Mouse (Mus musculus): ENCODE measurements around the gene Elovl5. TPM values are rescaled to one million over a fixed set of nuclear protein-coding genes. Genes with fewer than 3 reads are reported as not detected.

The Elovl5 gene
- polyA plus RNA-seq, 1 experiment: 45.1 TPM

- no peak overlapping the region for H3K4me3 ChIP-seq
- H3ac ChIP-seq (ENCODE audit: control insufficient read depth, insufficient read length): no peak overlapping the region
- no peak overlapping the region for H3K4me2 ChIP-seq (ENCODE audit: low read depth)
- no peaks in the 10 kb centered on the region for H3K36me3 ChIP-seq (ENCODE audit: control insufficient read depth, insufficient read depth)
- TF ChIP-seq MAX (IDR thresholded peaks at IDR 0.05; ENCODE audit: low read depth): no peak
- TF ChIP-seq CEBPB (IDR thresholded peaks at IDR 0.05; ENCODE audit: insufficient read depth, poor library complexity, severe bottlenecking): no peak
- no peak for TF ChIP-seq E2F4 (IDR thresholded peaks at IDR 0.05; ENCODE audit: insufficient read depth)
- TF ChIP-seq POLR2A (IDR thresholded peaks at IDR 0.05; ENCODE audit: insufficient read length, low read depth): no peak
- TF ChIP-seq POLR2AphosphoS2 (IDR thresholded peaks at IDR 0.05; ENCODE audit: insufficient read length, low read depth): no peak
- no peak for TF ChIP-seq MYOD1 (IDR thresholded peaks at IDR 0.05; ENCODE audit: control insufficient read depth in 1 of 3, insufficient read length in 2 of 3, low read depth in 2 of 3)
- TF ChIP-seq TCF12 (IDR thresholded peaks at IDR 0.05; ENCODE audit: insufficient read depth, poor library complexity, severe bottlenecking): no peak
- TF ChIP-seq MYOG (IDR thresholded peaks at IDR 0.05; ENCODE audit: control insufficient read depth in 1 of 3, insufficient read depth in 1 of 3, insufficient read length in 2 of 3, low read depth in 2 of 3): no peak
- TF ChIP-seq SRF (IDR thresholded peaks at IDR 0.05; ENCODE audit: control insufficient read depth, insufficient read length, low read depth): no peak
- no peak for TF ChIP-seq USF1 (IDR thresholded peaks at IDR 0.05; ENCODE audit: low read depth)
- no peak for TF ChIP-seq REST (IDR thresholded peaks at IDR 0.05; ENCODE audit: insufficient read depth, insufficient read length)
- TF ChIP-seq TCF3 (IDR thresholded peaks at IDR 0.05; ENCODE audit: insufficient read length, low read depth): no peak
- no peaks in the 10 kb centered on the region for H3K27me3 ChIP-seq (ENCODE audit: control insufficient read depth, insufficient read depth, insufficient read length)
- H3K79me2 ChIP-seq (ENCODE audit: control insufficient read depth, insufficient read depth): no peaks in the 10 kb centered on the region
Measured at GRCm38 (mm10) chr9:78032930-78033329, 115.8 kb downstream of the Elovl5 start.

Other genes starting within 250 kb of the Elovl5 start
- 9.0 TPM for gene Gclc, start 162.8 kb upstream of the Elovl5 start, polyA plus RNA-seq (2012; fragmentation: generic; extraction: Trizol)
- not detected for gene Gcm1, start 134.6 kb downstream of the Elovl5 start, polyA plus RNA-seq (2012; fragmentation: generic; extraction: Trizol)
- gene Fbxo9, start 191.7 kb downstream of the Elovl5 start, polyA plus RNA-seq (2012; fragmentation: generic; extraction: Trizol): 15.7 TPM
- gene Ick, start 191.8 kb downstream of the Elovl5 start, polyA plus RNA-seq (2012; fragmentation: generic; extraction: Trizol): 8.6 TPM

Measured in myocyte (in vitro differentiated cells).